In the genomic region with DNA sequence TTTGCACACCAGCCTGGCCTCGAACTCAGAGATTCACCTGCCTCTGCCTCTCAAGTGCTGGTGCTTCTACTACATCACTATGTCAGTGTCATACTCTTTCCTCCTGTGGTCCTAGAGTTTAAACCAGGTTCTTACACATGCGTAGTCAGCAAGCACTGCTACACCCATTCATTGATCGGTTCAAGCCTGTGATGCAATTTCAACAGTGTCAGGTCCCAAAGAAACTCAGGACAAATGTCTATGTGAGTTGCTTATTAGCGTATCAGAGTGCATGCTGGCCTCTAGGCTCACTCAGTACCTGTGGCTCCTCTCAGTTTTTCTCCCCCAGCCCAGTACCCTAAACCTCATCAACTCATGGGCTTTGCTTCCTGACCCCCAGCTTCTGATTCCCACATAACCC, we compare ENCODE assay signal across 30 mouse cellular contexts. TPM values are rescaled to one million over a fixed set of nuclear protein-coding genes. Genes with fewer than 3 reads are reported as not detected.
DNase-seq lines count a peak whose midpoint lies in the region; ATAC-seq and TF ChIP-seq lines count a peak whose summit lies in the region.
"Had no signal": no experiment of that assay in that cellular context is flagged by ENCODE, and none has a peak within 500 bp of the region (broad histone marks: within the 10 kb centered on the region; RNA-seq: fewer than 3 reads in every experiment).

No protein-coding gene starts in this region.

- WGBS in liver, adult 2 months, result 35% methylated on average over 4 of the region's 4 CpGs
- WGBS in liver, embryonic 11.5 days, result 84% methylated on average over 4 of the region's 4 CpGs
- 66% methylated on average over 4 of the region's 4 CpGs for WGBS in liver, embryonic 14.5 days (ENCODE audit: insufficient replicate concordance)
- WGBS in liver, postnatal 0 days (ENCODE audit: insufficient replicate concordance), result 62% methylated on average over 4 of the region's 4 CpGs

- H3K9me3 ChIP-seq in liver, embryonic 11.5 days (ENCODE audit: control insufficient read depth, low read length), result no peaks in the 10 kb centered on the region
- H3K9me3 ChIP-seq in liver, embryonic 14.5 days (ENCODE audit: control insufficient read depth, low read length), result no peaks in the 10 kb centered on the region
- no peaks in the 10 kb centered on the region for H3K9me3 ChIP-seq in liver, postnatal 0 days (ENCODE audit: low read length)
- H3K9me3 ChIP-seq: embryonic facial prominence, embryonic 13.5 days; embryonic facial prominence, embryonic 15.5 days; forebrain, embryonic 10.5 days; forebrain, embryonic 12.5 days; G1E had no signal

- no peak overlapping the region for H3K4me2 ChIP-seq in liver, embryonic 11.5 days
- no peak overlapping the region for H3K4me2 ChIP-seq in liver, embryonic 14.5 days (ENCODE audit: low read depth)
- no peak overlapping the region for H3K4me2 ChIP-seq in liver, postnatal 0 days (ENCODE audit: low read depth, low read length)
- H3K4me2 ChIP-seq: embryonic facial prominence, embryonic 13.5 days; embryonic facial prominence, embryonic 15.5 days; forebrain, embryonic 12.5 days had no signal

- no peaks in the 10 kb centered on the region for H3K27me3 ChIP-seq in liver, adult 2 months (ENCODE audit: control insufficient read depth, insufficient read depth, low read length)
- H3K27me3 ChIP-seq in liver, embryonic 11.5 days (replicated peaks; ENCODE audit: control insufficient read depth, insufficient read depth, low read length), result no peaks in the 10 kb centered on the region
- H3K27me3 ChIP-seq in liver, embryonic 14.5 days (ENCODE audit: control insufficient read depth, insufficient read depth, low read length), result no peaks in the 10 kb centered on the region
- H3K27me3 ChIP-seq in liver, postnatal 0 days (ENCODE audit: insufficient read depth, low read length), result no peaks in the 10 kb centered on the region
- H3K27me3 ChIP-seq: CH12.LX; embryonic facial prominence, embryonic 13.5 days; embryonic facial prominence, embryonic 15.5 days; forebrain, embryonic 12.5 days had no signal

- peak; percentile 86 for DNase-seq in liver, adult 2 months (ENCODE audit: extremely low read depth, low read depth, low spot score)
- no peak for DNase-seq in liver, embryonic 11.5 days (ENCODE audit: low spot score)
- DNase-seq in liver, embryonic 14.5 days (ENCODE audit: low read depth in 3 of 3, low spot score in 3 of 3), result peak in 2 of 3 experiments; percentile 4 to 6
- peak; percentile 35 for DNase-seq in liver, postnatal 0 days
- DNase-seq in Muller cell, postnatal 12 days (ENCODE audit: inconsistent ontology term), result no peak
- DNase-seq: adrenal gland, adult 2 months; adrenal gland, postnatal 10 days; adrenal gland, postnatal 25 days; B cell, adult 2 months; cerebellum, adult 11 months; cerebellum, adult 18-20 months; cerebellum, adult 8-10 months; cerebellum, adult 9-11 months; cerebellum, postnatal 14 days; cerebellum, postnatal 36 days; embryo, embryonic 11 days had no signal

- no peak for TF ChIP-seq CTCF in liver, adult 2 months (IDR thresholded peaks at IDR 0.05; ENCODE audit: low read depth, low read length)
- TF ChIP-seq CTCF in liver, embryonic 14.5 days (IDR thresholded peaks at IDR 0.05; ENCODE audit: low read depth), result no peak
- no peak for TF ChIP-seq CTCF in liver, postnatal 0 days (IDR thresholded peaks at IDR 0.05; ENCODE audit: low read depth)

- H3K9ac ChIP-seq in liver, adult 2 months (ENCODE audit: low read depth, low read length), result no peak overlapping the region
- H3K9ac ChIP-seq in liver, embryonic 11.5 days (ENCODE audit: low read depth, low read length), result no peak overlapping the region
- H3K9ac ChIP-seq in liver, embryonic 14.5 days (replicated peaks), result no peak overlapping the region
- no peak overlapping the region for H3K9ac ChIP-seq in liver, postnatal 0 days (replicated peaks)
- H3K9ac ChIP-seq: embryonic facial prominence, embryonic 13.5 days; embryonic facial prominence, embryonic 15.5 days; forebrain, embryonic 12.5 days had no signal

- H3K27ac ChIP-seq in liver, adult 2 months (replicated peaks; ENCODE audit: insufficient read depth, low read depth, low read length), result no peak overlapping the region
- H3K27ac ChIP-seq in liver, embryonic 11.5 days (ENCODE audit: low read depth, low read length), result no peak overlapping the region
- no peak overlapping the region for H3K27ac ChIP-seq in liver, embryonic 14.5 days
- no peak overlapping the region for H3K27ac ChIP-seq in liver, postnatal 0 days (ENCODE audit: low read depth)
- H3K27ac ChIP-seq: embryonic facial prominence, embryonic 13.5 days; embryonic facial prominence, embryonic 15.5 days; forebrain, embryonic 10.5 days; forebrain, embryonic 12.5 days had no signal

- H3K4me1 ChIP-seq in liver, adult 2 months (ENCODE audit: control insufficient read depth, insufficient read depth, low read length), result no peaks in the 10 kb centered on the region
- H3K4me1 ChIP-seq in liver, embryonic 11.5 days (replicated peaks; ENCODE audit: control insufficient read depth, insufficient read depth, low read length), result no peaks in the 10 kb centered on the region
- no peaks in the 10 kb centered on the region for H3K4me1 ChIP-seq in liver, embryonic 14.5 days (replicated peaks; ENCODE audit: control insufficient read depth in 2 of 2, insufficient read depth in 2 of 2, low read length in 1 of 2)
- H3K4me1 ChIP-seq in liver, postnatal 0 days (ENCODE audit: insufficient read depth), result no peaks in the 10 kb centered on the region
- H3K4me1 ChIP-seq: embryonic facial prominence, embryonic 13.5 days; embryonic facial prominence, embryonic 15.5 days; forebrain, embryonic 10.5 days; forebrain, embryonic 12.5 days had no signal

- no peaks in the 10 kb centered on the region for H3K79me2 ChIP-seq in liver, adult 2 months (ENCODE audit: control insufficient read depth, insufficient read depth, low read length)

- no peak for TF ChIP-seq EP300 in liver, embryonic 14.5 days (IDR thresholded peaks at IDR 0.05; ENCODE audit: low read depth)
- TF ChIP-seq EP300 in liver, postnatal 0 days (IDR thresholded peaks at IDR 0.05; ENCODE audit: low read depth), result no peak

- H3K36me3 ChIP-seq in liver, adult 2 months (ENCODE audit: control insufficient read depth, insufficient read depth, low read length), result no peaks in the 10 kb centered on the region
- H3K36me3 ChIP-seq in liver, embryonic 11.5 days (ENCODE audit: control insufficient read depth, insufficient read depth, low read length), result no peaks in the 10 kb centered on the region
- no peaks in the 10 kb centered on the region for H3K36me3 ChIP-seq in liver, embryonic 14.5 days (replicated peaks; ENCODE audit: control insufficient read depth, insufficient read depth, low read depth)
- no peaks in the 10 kb centered on the region for H3K36me3 ChIP-seq in liver, postnatal 0 days (replicated peaks; ENCODE audit: insufficient read depth, low read length)
- H3K36me3 ChIP-seq: embryonic facial prominence, embryonic 13.5 days; embryonic facial prominence, embryonic 15.5 days; forebrain, embryonic 10.5 days; forebrain, embryonic 12.5 days; G1E had no signal

- no peak overlapping the region for H3K4me3 ChIP-seq in liver, adult 2 months (ENCODE audit: insufficient read depth, low read depth, low read length)
- H3K4me3 ChIP-seq in liver, embryonic 11.5 days (ENCODE audit: low read depth, low read length), result no peak overlapping the region
- H3K4me3 ChIP-seq in liver, embryonic 14.5 days (ENCODE audit: insufficient read depth in 1 of 2, low read depth in 2 of 2, low read length in 2 of 2), result no peak overlapping the region
- no peak overlapping the region for H3K4me3 ChIP-seq in liver, postnatal 0 days (ENCODE audit: low read depth, low read length)
- H3K4me3 ChIP-seq: embryonic facial prominence, embryonic 13.5 days; embryonic facial prominence, embryonic 15.5 days; erythroblast, embryonic 14.5 days; forebrain, embryonic 10.5 days; forebrain, embryonic 12.5 days had no signal

- ATAC-seq in liver, embryonic 11.5 days (replicated peaks; ENCODE audit: low FRiP score), result no peak
- ATAC-seq in liver, embryonic 14.5 days (ENCODE audit: insufficient read depth), result no peak
- peak; percentile 76 for ATAC-seq in liver, postnatal 0 days
- ATAC-seq: CD4-positive, CD25-positive, alpha-beta regulatory T cell, adult 4 months; forebrain, embryonic 14.5 days; forebrain, embryonic 16.5 days had no signal

- TF ChIP-seq POLR2A in liver, adult 2 months (IDR thresholded peaks at IDR 0.05; ENCODE audit: extremely low read depth, insufficient read depth, low read length), result no peak

RNA-seq across cellular contexts. Expression of gene Avpr1b, which starts 28.6 kb away (rescaled TPM):
- not detected in 2 replicates for total RNA-seq in liver, adult 2 months (2014; rRNA removed)
- polyA plus RNA-seq in liver, adult 2 months (2012; rRNA removed), result not detected in 2 replicates
- polyA plus RNA-seq in liver, embryonic 11.5 days (2014; fragmentation: Nextera tagmentation; extraction: Ambion mirVana), result not detected in 2 replicates
- polyA plus RNA-seq in liver, embryonic 14.5 days (2012; rRNA removed), result not detected in 2 replicates
- polyA plus RNA-seq in liver, embryonic 14.5 days (2014; fragmentation: Nextera tagmentation; extraction: Ambion mirVana), result not detected in 2 replicates
- polyA plus RNA-seq in liver, postnatal 0 days (2015; fragmentation: Nextera tagmentation; extraction: Ambion mirVana), result not detected in 2 replicates
- total RNA-seq: adrenal gland, adult 2 months; adrenal gland, postnatal 25 days; adrenal gland, postnatal 4 days; common myeloid progenitor, adult 5-6 weeks had no signal
- polyA plus RNA-seq: adrenal gland, adult 2 months; brain, embryonic 14.5 days; CD4-positive, CD25-positive, alpha-beta regulatory T cell, adult 4 months; embryonic facial prominence, embryonic 11.5 days; embryonic facial prominence, embryonic 13.5 days; embryonic facial prominence, embryonic 15.5 days; erythroblast, embryonic 14.5 days; forebrain, embryonic 10.5 days; forebrain, embryonic 12.5 days; forebrain, embryonic 14.5 days; forebrain, embryonic 16.5 days; G1E had no signal

RNA-seq across cellular contexts. Expression of gene Fam72a, which starts 42.7 kb away (rescaled TPM):
- total RNA-seq in liver, adult 2 months (2014; rRNA removed), result 0.65 and 1.0 TPM in 2 replicates
- polyA plus RNA-seq in liver, adult 2 months (2012; rRNA removed), result 0.19 and 0.24 TPM in 2 replicates
- 4.8 and 4.9 TPM in 2 replicates for polyA plus RNA-seq in liver, embryonic 11.5 days (2014; fragmentation: Nextera tagmentation; extraction: Ambion mirVana)
- polyA plus RNA-seq in liver, embryonic 14.5 days (2012; rRNA removed), result 1.1 and 1.3 TPM in 2 replicates
- polyA plus RNA-seq in liver, embryonic 14.5 days (2014; fragmentation: Nextera tagmentation; extraction: Ambion mirVana), result 1.3 and 1.7 TPM in 2 replicates
- polyA plus RNA-seq in liver, postnatal 0 days (2015; fragmentation: Nextera tagmentation; extraction: Ambion mirVana), result 1.2 and 1.5 TPM in 2 replicates

RNA-seq across cellular contexts. Expression of gene Srgap2, which starts 43.2 kb away (rescaled TPM):
- total RNA-seq in liver, adult 2 months (2014; rRNA removed), result 6.6 and 10.6 TPM in 2 replicates
- polyA plus RNA-seq in liver, adult 2 months (2012; rRNA removed), result 5.8 and 7.4 TPM in 2 replicates
- polyA plus RNA-seq in liver, embryonic 11.5 days (2014; fragmentation: Nextera tagmentation; extraction: Ambion mirVana), result 16.1 and 17.3 TPM in 2 replicates
- 4.4 and 4.9 TPM in 2 replicates for polyA plus RNA-seq in liver, embryonic 14.5 days (2012; rRNA removed)
- 3.9 and 4.9 TPM in 2 replicates for polyA plus RNA-seq in liver, embryonic 14.5 days (2014; fragmentation: Nextera tagmentation; extraction: Ambion mirVana)
- polyA plus RNA-seq in liver, postnatal 0 days (2015; fragmentation: Nextera tagmentation; extraction: Ambion mirVana), result 4.1 TPM in 2 replicates

Comparison
In these comparisons a context has a peak if more than half of its experiments do, and no peak if none do; other contexts are left out.
1. DNase-seq: peak in liver, adult 2 months (single experiment), liver, embryonic 14.5 days (2 of 3) and liver, postnatal 0 days (single experiment); none in liver, embryonic 11.5 days (single experiment) and Muller cell, postnatal 12 days (single experiment).